Mouse (Mus musculus) CD4-positive, CD25-positive, alpha-beta regulatory T cell, adult 4 months (primary cell): ENCODE results near the gene Gm20388. TPM values are rescaled to one million over a fixed set of nuclear protein-coding genes. Genes with fewer than 3 reads are reported as not detected.
"Not testable (repeated sequence)": the region's sequence is repeated elsewhere in the genome, so short reads cannot be mapped to it uniquely, and the experiment has no call there.

Source experiments
- ATAC-seq: one replicate; pipeline ENCODE4 v1.8.0; 2017
- polyA plus RNA-seq, 2 experiments: library from polyadenylated mRNA; unstranded; fragments of 100-300 nt; shearing (Covaris generic); gene quantifications; one replicate each; pipeline ENCODE4 v1.2.1; 2017

The Gm20388 gene
- polyA plus RNA-seq, 2 experiments from 2014 or later, result 10.7 to 12.8 TPM

DNA sequence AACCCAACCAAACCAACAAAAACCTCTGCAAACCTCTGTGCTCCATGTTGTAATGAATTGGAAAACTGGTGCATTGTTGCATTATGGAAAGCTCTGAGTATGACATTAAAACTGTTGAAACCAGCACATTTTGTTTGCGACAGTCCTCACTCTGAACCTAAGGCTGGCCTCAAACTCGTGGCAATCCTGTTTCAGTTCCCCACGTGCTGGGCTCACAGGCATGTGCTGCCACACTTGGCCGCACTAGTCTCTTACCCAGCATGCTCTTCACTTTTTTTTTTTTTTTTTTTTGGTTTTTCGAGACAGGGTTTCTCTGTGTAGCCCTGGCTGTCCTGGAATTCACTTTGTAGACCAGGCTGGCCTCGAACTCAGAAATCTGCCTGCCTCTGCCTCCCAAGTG is 3372.4 kb downstream of the Gm20388 start:
- not testable (repeated sequence) for ATAC-seq

DNA sequence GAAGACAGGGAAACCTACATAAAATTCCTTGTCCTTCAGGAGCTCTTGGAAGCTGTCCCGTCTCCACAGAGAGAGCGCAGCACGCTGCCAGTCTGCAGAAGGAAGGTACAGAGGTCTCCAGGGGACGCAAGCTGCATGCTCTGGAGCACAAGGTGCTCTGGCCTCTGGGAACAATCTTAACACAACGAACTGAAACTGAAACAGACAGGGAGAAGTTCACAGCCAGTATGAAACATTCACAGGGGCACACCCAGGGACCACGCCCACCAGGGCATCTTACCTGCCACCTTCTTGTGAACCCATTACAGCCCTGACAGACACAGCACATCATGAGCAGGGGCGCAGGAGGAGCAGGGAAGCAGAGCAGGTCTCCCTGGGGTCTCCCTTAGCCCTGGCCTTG is 3373.3 kb downstream of the Gm20388 start:
- no peak for ATAC-seq

DNA sequence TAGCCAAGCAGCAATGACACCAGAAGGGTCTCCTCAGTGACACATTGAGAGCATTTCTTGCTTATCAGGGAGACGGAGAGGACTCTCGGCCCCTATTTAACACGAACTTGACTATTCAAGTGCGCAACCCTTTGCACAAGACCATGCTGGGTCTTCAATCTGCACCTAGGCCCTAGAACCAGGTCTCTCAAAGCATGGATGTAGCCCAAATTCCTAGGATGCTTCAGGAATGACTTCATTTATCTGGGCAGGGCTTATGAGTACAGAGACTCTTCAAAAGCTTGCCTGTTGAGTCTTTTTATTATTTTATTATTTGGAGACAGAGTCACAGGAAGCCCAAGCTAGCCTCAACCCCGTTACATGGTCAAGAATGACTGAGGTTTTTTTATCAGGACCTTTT is 3373.9 kb downstream of the Gm20388 start:
- ATAC-seq, result no peak

DNA sequence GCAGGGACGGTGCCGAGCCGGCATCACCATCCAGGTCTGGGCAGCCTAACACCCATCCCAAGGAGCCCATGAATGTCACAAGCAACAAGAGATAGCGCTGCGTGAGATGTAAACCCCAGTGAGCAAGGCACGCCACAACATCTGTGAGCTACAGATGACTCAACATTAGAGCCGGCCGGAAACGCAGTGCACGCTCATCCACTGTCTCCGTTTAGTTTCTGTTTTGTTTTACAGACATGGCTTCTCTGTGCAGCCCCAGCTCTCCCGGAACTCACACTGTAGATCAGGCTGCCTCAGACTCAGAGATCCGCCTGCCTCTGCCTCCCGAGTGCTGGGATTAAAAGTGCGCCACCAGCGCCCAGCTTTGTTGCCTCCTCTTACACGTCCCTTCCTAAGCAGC is 3376.7 kb downstream of the Gm20388 start:
- ATAC-seq, result no peak

DNA sequence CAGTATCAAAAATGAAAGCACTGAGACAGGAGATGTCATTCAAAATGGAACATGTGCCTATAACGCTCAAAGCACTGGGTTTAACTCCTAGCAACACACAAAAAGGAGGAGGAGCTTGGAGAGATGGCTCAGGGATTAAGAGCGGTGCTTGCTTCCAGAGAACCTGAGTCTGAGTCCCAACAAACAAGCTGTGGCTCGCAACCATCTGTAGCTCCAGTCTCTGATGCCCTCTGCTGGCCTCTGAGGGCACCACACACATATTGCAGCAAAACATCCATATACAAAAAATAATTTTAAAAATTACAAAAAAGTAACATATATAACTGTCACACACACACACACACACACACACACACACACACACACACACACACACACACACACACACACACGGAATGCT is 3379.5 kb downstream of the Gm20388 start:
- ATAC-seq, result no peak

DNA sequence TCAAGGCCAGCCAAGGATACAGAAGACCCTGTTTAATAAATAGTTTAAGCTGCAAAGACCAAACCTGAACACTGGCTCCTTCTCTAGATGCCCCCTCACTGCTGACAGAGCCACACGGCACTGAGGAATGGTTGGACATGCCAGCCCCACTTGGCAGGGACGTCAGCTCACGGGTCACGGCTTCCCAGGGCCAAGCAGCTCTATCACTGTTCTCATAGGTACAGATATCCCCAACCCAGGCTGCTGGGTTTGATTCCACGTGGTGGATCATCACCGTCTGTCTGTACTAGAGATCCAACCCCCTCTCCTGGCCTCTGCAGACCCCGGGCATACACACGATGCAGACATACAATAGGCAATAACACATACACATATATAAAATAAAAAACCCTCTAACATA is 3380.0 kb downstream of the Gm20388 start:
- no peak for ATAC-seq

DNA sequence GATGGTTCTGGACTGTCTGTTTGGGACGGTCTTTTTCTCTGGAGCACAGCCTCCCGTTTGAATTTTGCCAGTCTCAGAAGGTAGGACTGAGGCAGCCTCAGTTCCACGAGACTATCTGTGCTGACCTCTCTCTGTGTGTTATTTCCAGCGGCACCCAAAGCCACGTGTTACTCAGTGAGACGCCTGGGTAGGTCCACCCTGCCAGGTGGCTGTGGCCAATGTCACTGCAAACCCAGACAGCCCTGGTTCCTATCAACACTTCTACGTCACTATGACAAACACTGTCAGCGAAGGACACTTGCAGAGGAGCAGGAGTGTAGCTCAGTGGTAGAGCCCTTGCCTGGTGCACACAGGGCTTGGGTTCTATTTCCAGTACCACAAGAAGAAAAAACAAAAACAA is 3381.1 kb downstream of the Gm20388 start:
- no peak for ATAC-seq

DNA sequence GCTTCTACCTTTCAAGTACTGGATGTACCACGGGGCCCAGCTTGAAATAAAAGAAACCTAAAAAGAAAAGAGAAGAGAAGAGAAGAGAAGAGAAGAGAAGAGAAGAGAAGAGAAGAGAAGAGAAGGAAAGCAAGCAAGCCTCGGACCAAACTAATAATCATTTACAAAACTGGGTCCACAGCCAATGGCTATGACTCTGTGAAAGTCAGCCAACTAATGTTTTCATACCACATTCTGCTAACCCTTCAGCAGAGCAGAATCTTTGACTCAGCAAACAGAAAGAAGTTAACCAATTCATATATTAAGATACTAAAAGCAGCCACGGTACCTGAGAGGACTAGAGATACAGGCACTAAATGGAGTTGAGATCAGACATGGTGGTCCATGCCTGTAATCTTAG is 3381.6 kb downstream of the Gm20388 start:
- ATAC-seq, result no peak

DNA sequence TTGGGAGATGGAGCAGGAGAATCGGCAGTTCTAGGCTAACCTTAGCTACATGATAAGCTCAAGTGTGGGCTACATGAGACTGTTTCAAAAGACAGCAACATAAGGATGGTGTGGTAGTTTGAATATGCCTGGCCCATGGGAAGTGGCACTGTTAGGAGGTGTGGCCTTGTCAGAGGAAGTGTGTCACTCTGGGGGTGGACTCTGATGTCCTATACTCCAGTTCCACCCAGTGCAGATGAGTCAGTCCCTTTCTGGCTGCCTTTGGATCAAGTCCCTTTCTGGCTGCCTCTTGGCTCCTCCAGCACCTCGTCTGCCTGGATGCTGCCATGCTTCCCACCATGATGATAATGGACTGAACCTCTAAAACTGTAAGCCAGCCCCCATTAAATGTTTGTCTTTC is 3382.1 kb downstream of the Gm20388 start:
- ATAC-seq, result no peak

DNA sequence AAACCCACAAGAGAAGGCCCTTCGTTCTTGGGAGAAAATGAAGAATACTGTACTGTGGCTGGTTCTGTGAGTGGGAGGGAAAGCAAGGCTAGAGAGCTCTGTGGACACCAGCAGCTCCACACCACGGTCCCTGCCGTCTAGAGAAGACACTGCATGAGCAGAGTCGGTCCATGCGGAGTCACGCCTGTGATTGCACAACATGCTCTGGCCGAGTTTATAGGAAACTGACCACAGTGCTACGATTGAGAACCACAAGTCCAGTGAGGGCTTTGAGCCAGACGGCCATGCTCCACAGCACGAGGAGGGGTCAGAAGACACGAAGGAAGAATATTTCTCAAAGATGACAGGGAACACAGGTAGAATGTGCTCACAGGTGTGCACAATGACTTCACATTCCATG is 3387.7 kb downstream of the Gm20388 start:
- ATAC-seq, result no peak

DNA sequence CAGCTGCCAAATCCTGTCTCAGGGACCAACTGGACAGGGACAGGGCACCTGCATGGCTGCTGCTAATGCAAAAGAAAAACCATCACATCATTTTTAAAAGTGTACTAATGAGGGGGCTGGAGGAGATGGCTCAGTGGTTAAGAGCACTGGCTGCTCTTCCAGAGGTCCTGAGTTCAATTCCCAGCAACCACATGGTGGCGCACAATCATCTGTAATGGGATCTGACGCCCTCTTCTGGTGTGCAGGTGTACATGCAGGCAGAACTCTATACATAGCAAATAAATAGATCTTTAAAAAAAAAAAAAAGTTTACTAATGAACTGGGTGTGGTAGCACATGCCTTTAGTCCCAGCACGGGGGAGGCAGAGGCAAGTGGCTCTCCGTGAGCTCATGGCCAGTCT is 3398.1 kb downstream of the Gm20388 start:
- no peak for ATAC-seq

DNA sequence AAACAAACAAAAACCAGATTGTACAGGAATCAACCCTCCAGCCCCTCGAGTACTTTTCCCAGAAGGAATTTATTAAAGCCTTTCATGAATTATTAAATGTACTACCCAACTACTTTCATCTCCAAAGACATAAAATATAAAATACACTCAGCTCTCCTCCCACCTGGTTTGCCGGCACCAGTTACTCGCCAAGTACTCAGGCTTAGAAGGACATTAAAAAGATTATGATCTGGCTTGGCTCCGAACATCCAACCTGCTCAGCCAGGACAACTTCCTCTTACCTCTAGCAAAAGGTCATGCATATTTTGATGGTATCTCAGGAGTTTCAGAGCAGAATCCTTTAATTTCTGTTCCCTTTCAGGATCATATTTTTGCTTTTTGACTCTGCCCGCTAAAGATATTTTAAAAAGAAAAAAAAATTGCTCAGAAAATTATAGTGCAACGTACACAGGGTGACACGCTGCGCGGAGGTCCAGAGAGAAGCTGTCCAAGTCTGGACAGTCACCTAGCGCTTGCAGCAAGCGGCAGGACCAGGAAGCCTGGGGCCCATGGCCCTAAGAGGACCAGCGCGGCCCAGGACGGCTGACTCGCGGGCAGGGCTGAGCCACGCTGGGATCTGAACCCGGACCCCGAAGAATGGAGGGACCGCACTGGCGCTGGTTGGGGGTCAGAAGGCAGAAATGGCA is 3407.3 kb downstream of the Gm20388 start:
- ATAC-seq, result no peak

DNA sequence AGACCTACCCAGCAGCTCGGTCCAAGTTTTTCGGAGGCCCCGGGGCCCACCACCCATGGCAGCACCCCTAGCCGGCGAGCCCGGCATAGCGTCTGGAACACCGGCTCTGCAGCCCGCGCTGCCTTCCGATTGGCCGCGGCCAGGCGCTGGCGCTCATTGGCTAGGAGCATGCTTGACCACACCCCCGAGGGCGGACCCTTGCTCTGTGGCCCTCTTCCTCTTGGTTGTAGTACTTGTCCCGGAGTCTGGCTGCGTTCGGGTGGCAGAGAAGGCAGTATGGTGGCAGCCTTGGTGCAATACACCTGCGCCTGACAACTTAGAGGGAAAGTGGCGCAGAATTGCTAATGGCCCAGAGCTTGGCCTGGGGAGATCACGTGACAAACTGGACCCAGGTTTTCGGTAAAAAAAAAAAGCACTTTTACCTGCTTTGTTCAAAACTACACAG is 3407.8 kb downstream of the Gm20388 start, which contains the start of gene Fanca:
Fanca (minus strand) TSS at position 110 of the 445 bp plus-strand sequence.
- ATAC-seq, result peak; percentile 99

DNA sequence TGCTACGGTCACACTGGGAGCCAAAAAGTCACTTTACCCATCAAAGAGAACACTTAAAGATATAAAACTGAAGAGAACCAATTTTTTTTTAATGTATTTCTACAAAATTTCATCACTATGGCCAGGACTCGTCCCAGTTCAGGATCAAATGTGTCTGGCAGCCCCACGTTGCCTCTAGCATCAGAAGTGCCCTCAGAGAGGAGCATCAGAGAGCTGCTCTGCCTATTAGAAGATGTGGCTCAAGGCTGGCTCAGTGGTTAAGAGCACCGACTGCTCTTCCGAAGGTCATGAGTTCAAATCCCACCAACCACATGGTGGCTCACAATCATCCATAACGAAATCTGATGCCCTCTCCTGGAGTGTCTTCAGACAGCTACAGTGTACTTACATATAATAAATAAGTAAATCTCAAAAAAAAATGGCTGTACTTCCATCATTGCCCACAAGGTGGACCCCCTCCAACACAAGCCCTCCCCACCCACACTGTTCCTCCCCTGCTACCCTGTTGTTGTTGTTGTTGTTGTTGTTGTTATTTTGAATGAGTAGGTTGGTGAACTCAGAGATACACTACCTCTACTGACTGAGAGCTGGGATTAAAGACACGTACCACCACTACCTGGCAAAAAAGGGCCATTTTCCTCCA is 3409.0 kb downstream of the Gm20388 start:
- peak; percentile 28 for ATAC-seq

DNA sequence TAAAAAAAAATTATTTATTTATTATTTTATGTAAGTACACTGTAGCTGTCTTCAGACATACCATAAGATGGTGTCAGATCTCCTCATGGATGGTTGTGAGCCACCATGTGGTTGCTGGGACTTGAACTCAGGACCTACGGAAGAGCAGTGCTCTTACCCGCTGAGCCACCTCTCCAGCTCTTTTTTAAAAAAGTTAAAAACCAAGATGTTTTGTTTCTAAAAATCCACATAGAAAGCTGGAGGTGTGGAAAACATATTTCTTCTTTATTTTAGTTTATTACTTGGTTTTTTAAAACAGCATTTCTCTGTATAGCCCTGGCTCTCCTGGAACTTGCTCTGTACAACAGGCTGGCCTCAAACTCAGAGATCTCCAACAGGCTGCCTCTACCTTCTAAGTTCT is 3417.9 kb downstream of the Gm20388 start:
- no peak for ATAC-seq

DNA sequence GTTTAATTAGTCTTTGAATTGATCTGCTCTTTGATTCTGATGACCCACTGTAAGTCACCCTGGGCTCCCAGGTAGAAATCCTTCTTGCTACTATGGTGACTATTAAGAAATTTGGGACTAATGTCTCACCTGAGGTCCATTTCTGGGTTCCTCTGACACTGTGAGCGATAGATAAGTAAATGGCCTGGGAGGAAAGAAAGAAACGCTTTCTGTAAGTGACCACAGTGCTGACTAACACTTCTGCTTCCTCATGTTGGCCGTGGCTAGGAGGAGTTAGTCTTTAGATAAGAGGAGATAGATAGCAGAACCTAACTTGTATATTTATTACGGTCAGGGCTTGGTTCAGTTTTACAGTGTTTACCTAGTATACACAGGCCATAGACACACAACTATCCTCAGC is 3418.7 kb downstream of the Gm20388 start:
- no peak for ATAC-seq

DNA sequence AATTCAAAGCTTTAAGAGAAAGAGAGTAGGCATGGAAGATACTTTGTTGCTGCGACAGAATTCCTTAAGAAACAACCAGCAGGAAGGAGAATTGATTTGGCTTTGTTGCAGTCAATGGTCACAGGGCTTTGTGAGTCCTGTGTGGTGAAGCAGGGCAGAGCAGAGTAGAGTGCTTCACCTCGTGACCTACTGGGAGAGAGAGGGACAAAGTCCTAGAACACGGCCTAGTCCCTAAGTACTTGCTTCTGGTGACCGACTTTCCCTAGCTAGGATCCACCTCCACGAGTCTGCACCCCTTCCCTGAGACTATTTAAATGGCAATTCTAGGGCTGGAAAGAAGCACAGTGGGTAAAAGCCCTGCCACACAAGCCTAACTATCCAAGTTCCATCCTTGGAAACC is 3419.3 kb downstream of the Gm20388 start:
- no peak for ATAC-seq

DNA sequence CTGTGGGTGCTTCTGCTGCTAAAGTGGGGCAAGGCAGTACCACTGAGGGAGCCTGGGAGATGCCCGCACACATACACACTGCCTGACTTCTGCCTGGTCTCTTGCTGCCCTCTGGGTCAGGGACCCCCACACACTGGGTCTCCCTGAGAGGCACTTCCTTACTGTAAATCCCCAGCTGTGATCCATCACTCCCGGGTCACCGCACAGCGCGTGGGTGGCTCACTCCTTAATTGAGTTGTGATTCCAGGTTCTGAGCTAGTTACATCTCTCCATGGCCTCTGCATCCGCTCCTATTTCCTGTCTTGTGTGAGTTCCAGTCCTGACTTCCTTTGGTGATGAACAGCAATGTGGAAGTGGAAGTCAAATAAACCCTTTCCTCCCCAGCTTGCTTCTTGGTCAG is 3420.1 kb downstream of the Gm20388 start:
- no peak for ATAC-seq

DNA sequence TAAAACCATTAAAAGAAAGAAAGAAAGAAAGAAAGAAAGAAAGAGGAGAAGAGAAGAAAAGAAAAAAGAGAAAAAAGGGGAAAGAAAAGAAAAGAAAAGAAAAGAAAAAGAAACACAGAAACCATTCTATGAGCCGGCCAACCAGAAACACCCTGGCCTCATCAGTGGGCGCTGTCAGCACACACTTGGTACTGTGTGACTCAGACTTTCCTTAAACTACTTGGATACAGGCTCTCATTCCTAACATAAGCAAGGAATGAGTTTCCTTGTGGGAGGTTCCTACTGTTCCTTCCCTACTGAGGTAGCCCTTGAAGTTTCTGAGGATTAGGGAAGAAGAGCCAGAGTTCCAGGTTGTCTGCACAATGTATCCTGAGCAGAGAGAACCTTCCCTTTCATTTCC is 3420.7 kb downstream of the Gm20388 start:
- ATAC-seq, result no peak

DNA sequence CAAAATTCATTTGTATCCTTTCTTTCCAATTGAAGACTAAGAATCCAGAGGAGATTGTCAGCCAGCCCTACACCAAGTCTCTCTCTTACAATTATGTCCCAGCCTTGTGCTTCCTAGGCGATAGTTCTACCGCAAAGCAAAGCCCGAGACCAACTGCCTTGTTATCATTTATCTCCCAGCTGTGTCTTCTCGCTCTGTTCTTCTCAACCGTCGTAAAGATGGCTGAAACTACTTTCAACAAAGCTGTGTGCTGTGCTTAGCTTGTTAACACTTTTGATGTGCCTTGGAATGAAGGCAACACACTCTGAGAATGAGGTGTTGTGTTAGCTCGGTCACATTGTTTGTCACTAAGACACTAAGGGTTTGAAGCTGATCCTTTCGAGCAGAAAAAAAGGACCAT is 3421.2 kb downstream of the Gm20388 start:
- ATAC-seq, result no peak

DNA sequence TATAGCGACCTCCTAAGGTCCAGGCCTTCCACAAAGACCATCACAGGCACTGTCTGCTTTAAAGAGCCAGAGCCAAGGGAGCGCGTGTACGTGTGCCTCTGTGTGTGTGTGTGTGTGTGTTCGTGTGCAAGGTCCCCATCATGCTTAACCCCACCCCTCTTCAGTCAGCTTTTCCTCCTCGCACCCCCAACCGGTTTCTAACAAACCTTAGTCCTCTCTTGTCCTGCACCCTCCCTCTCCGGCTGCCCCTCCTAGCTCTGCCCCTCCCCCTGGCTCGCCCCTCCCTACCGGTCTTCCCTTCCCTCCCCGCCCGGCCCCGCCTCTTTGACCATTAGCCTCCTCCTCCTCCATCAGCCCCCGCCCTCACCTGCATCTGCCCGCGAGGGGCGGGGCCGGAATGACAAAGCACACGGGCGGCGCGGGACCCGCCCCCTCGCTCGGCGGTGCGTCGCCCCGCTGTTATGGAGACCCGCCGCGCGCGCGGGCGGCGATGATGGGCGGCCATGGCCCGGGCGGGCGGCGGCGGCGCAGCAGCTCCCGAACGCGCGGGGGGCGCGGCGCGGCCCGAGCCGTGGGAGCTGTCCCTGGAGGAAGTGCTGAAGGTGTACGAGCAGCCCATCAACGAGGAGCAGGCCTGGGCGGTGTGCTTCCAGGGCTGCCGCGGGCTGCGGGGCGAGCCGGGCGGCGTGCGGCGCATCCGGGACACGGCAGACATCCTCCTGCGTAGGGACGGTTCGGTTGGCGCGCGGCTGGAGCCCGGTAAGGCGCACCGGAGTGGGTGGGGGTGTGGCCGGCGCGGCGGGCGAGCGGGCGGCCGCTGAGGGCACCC is 3421.8 kb downstream of the Gm20388 start, which contains the start of gene Spire2:
Spire2 (plus strand) TSS at position 452 of the 829 bp plus-strand sequence.
- ATAC-seq, result peak; percentile 93

DNA sequence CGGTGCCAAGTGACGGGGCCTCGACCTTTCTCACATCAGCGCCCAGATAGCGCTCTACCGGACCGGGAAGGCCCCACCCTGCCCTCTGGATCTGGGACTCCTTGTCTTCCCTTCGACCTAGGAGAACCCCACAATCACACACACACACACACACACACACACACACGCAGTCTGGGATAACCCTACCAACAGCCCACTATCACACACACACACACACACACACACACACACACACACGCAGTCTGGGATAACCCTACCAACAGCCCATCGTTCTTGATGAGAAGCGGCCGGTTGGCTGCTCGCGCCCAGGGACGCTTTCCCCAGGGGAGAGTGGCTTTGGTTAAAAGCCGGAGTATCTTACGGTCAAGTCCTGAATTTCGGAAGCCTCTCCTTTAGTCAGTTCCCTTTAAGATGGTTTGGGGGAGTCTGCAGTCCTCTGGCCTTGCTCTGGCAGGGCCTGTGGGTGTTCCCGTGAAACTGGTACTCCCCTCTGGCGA is 3422.5 kb downstream of the Gm20388 start:
- no peak for ATAC-seq

DNA sequence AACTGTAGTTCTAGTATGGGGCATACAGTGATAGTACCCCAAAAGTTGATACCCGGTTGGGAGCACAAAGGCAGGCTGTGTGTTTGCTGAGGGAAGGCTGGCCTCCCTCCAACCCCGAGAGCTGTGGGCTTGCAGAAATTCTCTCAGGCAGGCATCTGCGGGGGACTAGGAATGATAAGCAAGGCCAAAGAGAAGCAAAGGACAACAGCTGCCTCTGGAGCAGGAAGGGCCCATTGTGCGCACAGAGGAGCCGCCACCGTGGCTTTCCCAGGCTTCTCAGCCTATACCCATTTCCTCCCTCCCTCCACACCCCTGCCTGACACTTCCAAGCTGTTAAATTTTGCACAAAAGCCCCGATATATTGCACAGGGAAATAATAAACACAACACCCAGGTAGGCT is 3423.2 kb downstream of the Gm20388 start:
- no peak for ATAC-seq
